Mouse (Mus musculus) layer of hippocampus, postnatal 36 days (tissue): ENCODE results near the gene Ccpg1os. TPM values are rescaled to one million over a fixed set of nuclear protein-coding genes. Genes with fewer than 3 reads are reported as not detected.

Experiments used
- DNase-seq, 2 experiments: peaks; one replicate each; pipeline ENCODE4 v3.0.0; 2022
- total RNA-seq, 2 experiments: library from RNA; stranded (reverse); gene quantifications; 2 replicates each; pipeline ENCODE4 v1.2.3; 2021

Gene Ccpg1os
- total RNA-seq, 2 experiments from 2014 or later = 11.0 to 11.7 TPM

DNA sequence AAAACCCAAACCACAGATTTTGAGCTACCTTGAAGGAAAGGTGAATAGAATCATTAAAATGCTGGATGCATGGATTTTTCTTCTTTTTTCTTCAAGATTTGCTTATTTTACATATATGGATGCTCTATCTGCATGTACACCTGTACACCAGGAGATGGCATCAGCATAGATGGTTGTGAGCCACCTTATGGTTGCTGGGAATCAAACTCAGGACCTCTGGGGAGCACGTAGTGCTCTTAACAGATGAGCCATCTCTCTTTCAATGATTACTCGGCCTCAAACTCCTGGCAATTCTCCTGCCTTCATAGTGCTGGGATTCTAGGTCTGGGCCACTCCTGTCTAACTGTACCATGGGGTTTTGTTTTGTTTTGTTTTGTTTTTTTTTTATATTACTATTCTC lies 2.1 kb downstream of the Ccpg1os start:
- no peak for DNase-seq

DNA sequence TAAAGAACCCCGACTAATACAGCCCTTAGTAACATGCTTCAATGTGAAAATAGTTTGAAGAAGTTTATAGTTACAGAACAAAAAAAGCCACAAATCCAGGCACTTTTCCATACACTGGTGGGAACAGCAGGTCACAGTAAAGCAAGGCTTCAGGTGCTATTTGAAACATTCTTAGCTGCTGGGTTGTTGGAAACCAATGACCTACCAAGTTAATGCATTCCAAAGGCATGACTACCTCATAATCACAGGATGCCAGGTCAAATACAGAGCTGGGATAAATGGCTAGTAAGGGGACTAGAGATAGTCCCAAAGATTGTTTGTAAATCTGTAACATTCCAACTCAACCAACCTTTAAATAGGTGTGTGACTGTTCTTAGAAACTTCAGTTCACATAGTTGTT lies 9.9 kb downstream of the Ccpg1os start:
- no peak for DNase-seq

DNA sequence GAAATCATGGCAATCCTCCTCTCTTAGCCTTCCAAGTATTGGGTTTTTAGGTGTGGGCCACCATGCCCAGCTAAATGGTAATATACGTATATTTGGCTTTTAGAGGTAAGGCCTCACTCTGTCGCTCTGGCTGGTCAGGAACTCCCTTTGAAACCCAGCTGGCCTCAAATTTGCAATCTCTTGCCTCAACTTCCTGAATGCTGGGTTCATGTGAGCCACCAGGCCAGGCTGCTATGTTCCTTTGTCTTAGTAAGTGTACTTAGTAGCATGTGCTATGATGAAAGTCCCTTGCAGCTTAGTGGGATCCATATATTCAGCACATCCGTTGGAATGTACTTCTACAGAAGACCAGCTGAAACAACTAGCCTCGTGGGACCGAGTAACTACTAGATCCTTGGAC lies 10.4 kb downstream of the Ccpg1os start:
- no peak for DNase-seq

DNA sequence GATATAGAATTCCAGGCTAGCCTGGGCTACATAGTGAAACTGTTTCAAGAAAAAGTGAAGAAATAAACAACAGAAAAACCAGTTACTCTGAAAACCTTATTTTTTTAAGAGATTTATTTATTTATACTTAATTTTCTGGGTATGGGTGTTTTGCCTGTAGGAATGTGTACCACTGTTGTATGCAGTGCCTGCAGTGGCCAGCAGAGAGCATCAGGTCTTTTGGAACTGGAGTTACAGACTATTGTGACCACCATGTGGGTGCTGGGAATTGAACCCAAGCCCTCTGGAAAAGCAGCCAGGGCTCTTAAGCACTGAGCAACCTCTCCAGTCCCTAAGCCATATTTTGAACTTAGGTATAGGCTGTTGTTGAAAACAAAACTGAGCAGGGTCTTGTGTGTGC lies 12.2 kb downstream of the Ccpg1os start:
- no peak for DNase-seq

DNA sequence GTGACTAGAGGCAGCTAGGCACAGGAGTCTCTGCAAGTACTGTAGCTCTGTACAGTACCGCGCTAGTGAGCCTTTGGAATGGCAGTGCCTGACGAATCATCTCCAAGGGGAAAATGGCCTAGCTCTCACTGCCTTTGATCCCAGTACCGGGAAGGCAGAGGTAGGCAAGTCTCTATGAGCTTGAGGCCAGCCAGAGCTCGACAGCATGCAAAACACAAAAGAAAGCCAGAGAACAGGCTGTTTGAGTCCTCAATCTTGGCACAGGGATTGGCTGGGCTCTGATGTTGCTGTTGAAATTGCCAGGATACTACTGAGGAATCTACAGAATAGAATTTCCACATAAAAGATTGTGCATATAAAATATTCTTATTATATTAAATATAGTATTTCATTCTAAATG lies 12.7 kb downstream of the Ccpg1os start:
- peak; percentile 25 to 27 for DNase-seq

DNA sequence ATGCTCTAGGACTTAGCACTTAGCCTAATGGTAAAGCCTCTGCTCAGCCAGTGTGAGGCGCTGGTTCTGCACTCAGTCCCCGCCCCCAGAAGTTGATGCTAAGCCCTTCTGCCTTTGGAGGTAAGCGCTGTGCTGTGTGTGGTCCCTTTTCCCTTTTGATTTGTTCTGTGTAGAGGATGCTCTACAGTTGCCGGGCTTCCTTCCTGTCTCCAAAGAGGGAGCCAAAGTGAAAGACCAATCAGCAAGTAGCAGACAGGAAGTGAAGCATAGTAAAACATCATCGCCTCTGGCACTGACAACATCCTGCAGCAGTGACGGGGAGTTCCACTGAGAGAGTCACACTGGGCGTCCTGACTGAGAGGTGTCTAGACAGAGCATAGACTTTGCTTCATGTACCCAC lies 15.3 kb downstream of the Ccpg1os start:
- no peak for DNase-seq

DNA sequence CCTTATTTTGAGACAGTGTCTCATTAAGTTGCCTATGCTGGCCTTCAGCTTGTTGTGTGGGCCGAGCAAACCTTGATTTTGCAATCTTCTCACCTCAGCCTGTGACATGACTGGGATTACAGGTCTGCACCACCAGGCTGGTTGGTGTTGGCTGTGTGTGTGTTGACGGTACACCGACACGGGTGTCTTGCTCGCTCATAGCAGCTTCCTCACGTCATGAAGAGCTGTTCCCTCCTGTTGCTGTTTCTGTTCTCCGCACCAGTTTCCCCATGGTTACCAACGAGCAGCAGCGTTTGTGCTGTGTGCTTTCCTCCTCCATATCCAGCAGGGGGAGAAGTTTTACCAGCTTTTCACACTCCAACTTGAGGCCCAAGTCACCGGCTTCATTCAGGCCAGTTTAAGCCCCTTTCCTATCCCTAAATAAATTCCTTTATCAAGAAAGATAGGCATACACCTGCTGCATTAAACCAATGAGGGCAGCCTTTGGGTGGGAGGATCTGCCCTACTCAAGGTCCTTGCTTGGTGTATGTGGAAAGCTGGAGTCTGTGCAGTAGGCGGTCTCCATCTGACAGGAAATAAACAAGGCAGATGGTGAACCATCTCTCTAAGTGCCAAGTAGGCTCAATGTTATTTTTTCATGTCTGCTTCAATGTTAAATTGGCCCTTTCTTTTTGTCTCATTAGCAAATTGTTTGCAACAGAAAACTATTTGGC lies 16.7 kb downstream of the Ccpg1os start:
- peak; percentile 79 to 83 for DNase-seq

DNA sequence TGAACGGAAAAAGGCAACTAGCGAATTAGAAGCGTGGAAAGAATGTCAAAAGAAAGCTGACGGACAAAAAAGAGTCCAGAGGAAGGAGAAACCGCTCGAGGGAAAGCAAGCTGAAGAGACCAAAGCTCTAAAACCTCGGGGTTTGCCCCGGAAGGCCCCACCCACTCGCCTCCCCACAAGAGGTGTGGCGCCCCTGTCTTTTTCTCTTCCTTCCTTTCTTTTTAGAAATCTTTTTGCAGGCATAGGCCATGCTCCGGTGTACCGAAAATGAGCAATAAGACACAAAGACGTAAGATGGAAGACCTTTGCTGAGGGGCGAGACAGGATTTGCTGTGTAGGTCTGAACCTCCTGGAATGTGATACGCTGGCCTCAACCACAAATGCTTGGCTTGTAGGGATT lies 23.2 kb downstream of the Ccpg1os start:
- DNase-seq = no peak

DNA sequence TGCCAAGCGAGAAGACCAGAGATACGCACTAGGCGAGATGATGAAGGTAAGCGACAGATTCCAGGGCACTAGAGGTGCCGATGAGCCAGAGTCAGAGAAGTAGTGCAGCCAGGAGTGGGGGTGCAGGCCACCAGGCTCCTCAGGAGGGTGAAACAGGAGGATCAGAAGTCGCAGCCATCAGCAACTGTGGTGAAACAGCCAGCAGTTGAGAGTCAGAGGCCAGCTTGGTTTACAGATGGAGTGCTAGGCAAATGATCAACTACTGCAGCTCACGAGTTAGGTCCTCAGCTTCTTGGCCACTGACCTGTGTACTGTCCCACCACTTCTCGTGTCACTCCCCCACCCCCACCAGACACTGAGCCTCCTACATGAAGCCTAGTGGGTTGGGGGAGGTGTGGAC lies 23.8 kb downstream of the Ccpg1os start:
- DNase-seq = no peak

DNA sequence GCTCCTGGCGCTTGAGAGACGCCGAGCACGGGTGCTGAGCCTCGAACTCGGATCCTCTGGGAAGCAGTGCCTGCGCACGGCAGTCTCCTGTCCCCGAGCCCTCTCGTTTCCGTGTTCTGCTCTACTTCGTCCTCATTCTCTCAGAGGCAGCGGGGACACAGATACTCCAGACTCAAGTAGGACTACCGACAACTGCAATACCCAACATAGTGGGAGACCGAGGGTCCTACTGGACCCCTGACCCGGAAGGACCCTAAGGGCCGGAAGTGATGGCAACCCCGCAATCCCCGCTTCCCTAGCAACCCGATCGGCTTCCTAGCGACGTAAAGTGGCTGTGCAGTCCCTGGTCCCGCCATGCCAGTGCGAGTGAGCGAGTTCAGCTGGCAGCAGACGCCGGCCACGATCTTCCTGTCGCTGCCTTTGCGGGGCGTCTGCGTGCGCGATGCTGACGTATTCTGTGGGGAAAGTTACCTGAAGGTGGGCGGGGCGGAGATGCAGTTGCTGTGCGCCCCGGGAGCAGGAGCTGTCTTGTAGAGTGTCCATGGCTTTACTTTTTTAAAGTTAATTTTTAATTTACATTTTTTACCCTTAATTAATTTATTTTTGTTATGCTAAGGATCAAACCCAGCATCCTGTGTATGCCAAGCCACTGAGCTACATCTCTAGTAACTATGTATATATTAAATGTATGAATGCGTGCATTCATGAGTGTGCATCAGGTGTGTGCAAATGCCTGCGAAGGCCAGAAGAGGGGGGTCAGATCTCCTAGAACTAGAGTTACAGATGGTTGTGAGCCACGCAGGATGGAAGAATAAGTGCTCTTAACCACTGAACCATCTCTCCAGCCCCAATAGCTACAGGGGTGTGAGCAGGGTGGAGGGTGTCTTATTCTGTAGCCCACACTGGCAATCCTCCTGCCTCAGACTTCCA lies 26.4 kb downstream of the Ccpg1os start, which contains the start of the genes Dyx1c1 and Gm44503:
TSS of gene Dyx1c1 (plus strand) at position 265 of the 930 bp plus-strand sequence.
TSS of gene Gm44503 (plus strand) at position 332 of the 930 bp plus-strand sequence.
- peak; percentile 64 to 68 for DNase-seq

DNA sequence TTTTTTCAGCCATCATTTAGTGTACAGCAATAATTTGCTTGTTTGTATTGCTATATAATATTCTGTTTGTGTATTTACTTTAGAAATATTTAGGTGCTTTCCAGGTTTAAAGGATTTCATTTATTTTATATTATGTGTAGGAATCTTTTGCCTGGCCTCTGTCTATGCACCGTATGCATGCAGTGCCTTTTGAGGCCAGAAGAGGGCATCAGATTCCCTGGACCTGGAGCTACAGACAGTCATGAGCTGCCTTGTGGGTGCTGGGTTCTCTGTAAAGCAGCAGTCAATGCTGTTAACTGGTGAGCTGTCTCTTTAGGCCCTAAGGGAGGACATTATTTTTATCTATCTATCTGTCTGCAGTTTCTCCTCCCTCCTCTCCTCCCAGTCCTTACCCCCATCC lies 29.6 kb downstream of the Ccpg1os start:
- DNase-seq = no peak

DNA sequence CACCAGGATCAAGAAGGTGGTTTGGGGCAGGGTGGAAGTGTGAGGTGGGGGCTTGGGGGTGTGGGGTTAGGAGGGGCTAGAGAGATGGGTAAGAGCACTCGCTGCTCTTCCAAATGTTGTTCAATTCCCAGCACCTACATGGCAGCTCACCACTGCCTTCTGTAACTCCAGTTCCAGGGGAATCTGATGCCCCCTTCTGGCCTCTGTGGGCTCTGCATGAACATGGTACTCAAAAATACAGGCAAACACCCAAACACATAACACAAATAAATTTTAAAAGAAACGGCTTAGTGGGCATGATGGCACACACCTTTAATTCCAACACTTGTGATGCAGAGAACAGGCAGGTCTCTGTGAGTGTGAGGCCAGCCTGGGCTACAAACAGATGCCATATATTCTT lies 30.4 kb downstream of the Ccpg1os start:
- no peak for DNase-seq

DNA sequence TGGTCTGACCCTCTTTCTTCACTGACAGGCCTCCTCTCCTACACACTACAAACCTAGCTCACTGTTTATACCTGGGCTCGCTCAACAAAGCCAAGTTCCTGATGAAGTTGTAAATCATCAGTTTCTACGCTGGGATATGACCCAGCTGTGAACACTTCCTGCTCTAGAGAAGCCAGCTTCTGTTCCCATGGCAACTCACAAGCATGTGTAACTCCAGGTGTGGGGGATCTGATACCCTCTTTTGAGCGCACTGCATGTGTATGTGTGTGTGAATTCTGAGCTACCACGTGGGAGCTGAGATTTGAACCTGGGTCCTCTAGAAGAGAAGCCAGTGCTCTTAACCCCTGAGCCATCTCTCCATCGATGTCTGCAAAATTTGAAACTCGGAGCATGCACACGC lies 35.6 kb downstream of the Ccpg1os start:
- no peak for DNase-seq

DNA sequence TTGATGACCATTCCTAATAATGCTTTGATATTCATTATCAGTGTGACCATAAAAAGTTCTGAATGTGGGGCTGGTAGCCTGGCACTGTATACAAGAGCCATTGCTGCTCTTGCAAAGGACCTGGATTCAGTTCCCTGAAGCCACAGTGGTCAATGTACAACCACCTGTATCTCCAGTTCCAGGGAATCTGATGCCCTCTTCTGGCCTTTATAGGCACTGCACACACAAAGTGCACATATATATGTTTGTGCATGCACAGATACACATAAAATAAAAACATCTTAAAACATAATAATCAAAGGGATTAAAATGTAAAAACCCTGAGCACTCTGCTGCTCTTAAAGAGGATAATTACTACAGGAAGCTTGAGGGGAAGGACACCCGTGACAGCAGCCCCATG lies 38.2 kb downstream of the Ccpg1os start:
- DNase-seq = no peak

DNA sequence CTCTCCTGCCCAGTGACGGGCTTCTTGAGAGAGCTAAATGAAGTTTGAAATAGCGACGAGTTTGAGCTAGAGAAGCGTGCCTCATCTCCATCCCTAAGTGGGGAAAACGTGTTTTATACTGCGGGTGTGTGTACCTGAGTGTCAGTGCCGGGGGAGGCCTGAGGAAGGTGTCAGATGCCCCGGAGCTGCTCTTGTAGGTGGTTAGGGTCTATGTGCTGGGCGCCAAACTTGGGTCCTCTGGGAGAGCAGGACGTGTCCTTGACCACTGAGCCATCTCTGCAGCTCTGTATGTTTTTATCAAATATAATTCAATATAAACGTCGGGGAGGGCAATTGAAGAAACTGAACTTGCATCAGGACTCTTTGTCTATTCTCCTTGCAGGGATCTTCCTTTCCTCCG lies 40.9 kb downstream of the Ccpg1os start:
- DNase-seq = no peak

DNA sequence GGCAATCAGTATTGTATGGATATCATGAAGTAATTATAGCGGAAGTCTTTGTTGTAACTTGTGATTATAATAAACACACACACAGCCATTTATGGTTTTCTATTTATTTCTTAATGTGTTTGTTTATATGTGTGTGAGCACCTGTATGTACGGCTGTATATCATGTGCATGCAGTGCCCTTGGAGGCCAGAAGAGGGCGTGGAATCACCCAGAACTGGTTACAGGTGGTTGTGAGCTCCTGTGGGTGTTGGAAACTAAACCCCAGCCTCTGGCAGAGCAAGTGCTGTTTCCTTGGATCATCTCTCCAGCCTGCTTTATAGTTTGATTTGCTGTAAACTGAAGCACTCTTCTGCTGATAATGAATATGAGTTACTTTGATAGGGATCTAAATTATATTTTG lies 41.8 kb downstream of the Ccpg1os start:
- DNase-seq = no peak

DNA sequence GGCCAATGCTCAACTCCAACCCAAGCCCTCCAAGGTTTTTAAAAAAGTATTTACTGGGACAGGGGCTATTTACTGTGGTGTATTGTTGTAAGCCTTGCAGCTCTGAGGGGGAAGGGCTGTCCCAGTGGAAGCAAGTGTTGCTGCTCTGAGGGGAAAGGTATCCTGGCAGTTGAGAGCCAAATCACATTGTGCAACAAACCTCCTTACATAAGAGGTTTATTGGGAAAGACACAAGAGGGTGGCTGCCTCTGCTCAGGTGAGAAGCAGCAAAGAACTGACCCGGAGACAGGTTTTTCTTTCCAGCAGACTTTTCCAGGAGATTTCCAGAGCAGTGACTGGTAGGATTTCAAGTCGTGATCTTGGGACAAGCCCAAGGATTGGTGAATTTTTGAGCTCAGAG lies 48.9 kb downstream of the Ccpg1os start:
- no peak for DNase-seq

DNA sequence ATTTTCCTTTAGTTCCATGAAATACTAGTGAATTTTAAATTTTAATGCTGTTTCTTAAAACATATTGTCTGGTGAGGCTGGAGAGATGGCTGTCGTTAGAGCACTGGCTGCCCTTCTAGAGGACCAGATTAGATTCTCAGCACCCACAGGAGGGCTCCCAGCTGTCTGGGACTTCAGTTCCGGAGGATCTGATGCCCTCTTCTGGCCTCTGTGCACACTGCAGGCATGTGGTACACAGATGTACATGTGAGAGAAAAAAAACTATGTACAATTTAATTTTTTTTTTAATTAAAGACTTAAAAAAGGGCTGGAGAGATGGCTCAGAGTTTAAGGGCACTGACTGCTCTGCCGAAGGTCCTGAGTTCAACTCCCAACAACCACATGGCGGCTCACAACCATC lies 49.9 kb downstream of the Ccpg1os start:
- DNase-seq = no peak

DNA sequence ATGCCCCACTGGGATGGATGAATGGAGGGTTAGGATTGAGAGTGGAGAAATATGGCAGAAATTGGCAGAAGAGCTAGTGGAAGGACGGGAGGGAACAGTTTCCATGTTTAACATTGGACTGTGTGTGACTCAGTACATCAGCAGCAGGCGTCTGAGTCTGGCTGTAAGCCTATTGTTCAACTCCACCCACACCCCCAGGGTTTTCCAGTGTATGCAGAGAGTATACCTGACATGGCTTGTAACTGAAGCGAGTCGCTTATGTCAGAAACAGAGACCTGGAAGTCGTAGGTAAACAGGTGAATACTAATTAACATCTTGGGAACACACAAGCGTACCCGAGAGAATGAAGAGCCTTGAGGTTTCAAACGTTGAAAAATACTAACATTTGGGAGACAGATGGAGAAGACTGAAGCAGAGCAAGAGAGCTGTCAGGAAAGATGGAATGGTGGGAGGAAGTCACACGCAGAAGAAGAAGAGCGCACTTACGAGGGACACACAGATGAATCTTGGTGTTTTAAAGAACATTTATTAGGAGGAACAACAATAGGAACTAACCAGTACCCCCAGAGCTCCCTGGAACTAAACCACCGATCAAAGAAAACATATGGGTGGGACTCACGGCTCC lies 53.9 kb downstream of the Ccpg1os start:
- peak; percentile 77 to 78 for DNase-seq
